ENCODE assay signal across 9 mouse cellular contexts in the genomic region with DNA sequence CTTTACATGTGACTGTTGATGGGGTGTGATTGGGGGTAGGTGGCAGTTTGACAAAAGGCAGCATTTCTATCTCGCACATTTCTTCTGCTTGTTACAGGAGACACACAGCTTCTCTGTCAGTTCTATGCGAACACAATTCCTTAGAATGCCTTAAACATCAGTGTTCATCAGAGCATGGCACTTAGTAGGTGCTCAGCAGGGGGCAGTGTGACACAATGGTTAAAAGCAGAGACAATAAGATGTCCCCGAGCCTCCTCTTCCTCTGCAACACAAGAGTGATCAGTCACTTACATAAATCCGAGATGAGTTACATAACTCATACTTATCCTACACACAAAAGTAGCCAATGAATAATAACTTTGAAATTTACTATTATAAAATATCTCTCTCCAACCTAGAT.
A peak's percentile ranks its signal among the peaks of the same experiment; 100 is the strongest.
DNase-seq lines count a peak whose midpoint lies in the region; ATAC-seq and TF ChIP-seq lines count a peak whose summit lies in the region.
"Had no signal": no experiment of that assay in that cellular context is flagged by ENCODE, and none has a peak within 500 bp of the region (broad histone marks: within the 10 kb centered on the region; RNA-seq: fewer than 3 reads in every experiment).

No protein-coding gene starts in this region.

- H3K9ac ChIP-seq in kidney, embryonic 16.5 days (replicated peaks; ENCODE audit: low read length) = no peak overlapping the region
- no peak overlapping the region for H3K9ac ChIP-seq in CH12.LX (ENCODE audit: insufficient read depth, low read depth)
- H3K9ac ChIP-seq: limb, embryonic 15.5 days had no signal

- peak; percentile 68 for TF ChIP-seq RAD21 in CH12.LX (IDR thresholded peaks at IDR 0.05; ENCODE audit: low read depth, low read length)

- no peaks in the 10 kb centered on the region for H3K9me3 ChIP-seq in kidney, embryonic 16.5 days (ENCODE audit: low read length)
- no peaks in the 10 kb centered on the region for H3K9me3 ChIP-seq in CH12.LX (replicated peaks; ENCODE audit: low read length)
- H3K9me3 ChIP-seq: limb, embryonic 15.5 days had no signal

- no peak for TF ChIP-seq POLR2A in CH12.LX (IDR thresholded peaks at IDR 0.05; ENCODE audit: low read depth, low read length)

- no peak overlapping the region for H3K27ac ChIP-seq in kidney, embryonic 16.5 days (ENCODE audit: low read length)
- H3K27ac ChIP-seq in CH12.LX (ENCODE audit: insufficient read depth, low read depth) = no peak overlapping the region
- H3K27ac ChIP-seq: limb, embryonic 15.5 days had no signal

- 43% methylated on average over 4 of the region's 4 CpGs for WGBS in kidney, embryonic 16.5 days

- TF ChIP-seq CTCF in CH12.LX (conservative IDR thresholded peaks at IDR 0.05 in 1 of 2, IDR thresholded peaks at IDR 0.05 in 1 of 2; ENCODE audit: low read depth in 2 of 2, low read length in 2 of 2) = peak; percentile 19 to 62; a peak in 2 of 4 replicates

- intact Hi-C loops in heart, postnatal 14 days (cut with DNase I) = loop anchor here (5.0 kb wide), 1 partner anchor 721 kb away; the partner anchor contains the start of gene Mafb

- H3K4me2 ChIP-seq in kidney, embryonic 16.5 days (replicated peaks; ENCODE audit: low read depth, low read length) = no peak overlapping the region
- no peak overlapping the region for H3K4me2 ChIP-seq in CH12.LX (ENCODE audit: insufficient read depth, low read depth, poor library complexity, severe bottlenecking)
- H3K4me2 ChIP-seq: limb, embryonic 15.5 days had no signal

- dilution Hi-C loops in CH12.LX (cut with MboI; ENCODE audit: extremely low pct_ligation_motif_present, extremely low pct_unique_long_range_greater_than_20kb, low sequenced_read_pairs) = no loop called here

- no peak for TF ChIP-seq EP300 in CH12.LX (IDR thresholded peaks at IDR 0.05; ENCODE audit: low read length)

- no peaks in the 10 kb centered on the region for H3K79me2 ChIP-seq in CH12.LX (replicated peaks; ENCODE audit: control insufficient read depth, extremely low read depth, insufficient read depth, poor library complexity, severe bottlenecking)

- peak; percentile 17 for DNase-seq in kidney, adult 18-20 months
- peak; percentile 33 for DNase-seq in CH12.LX (ENCODE audit: extremely low read depth)
- peak; percentile 9 for DNase-seq in adrenal gland, adult 8-10 months
- peak; percentile 45 to 54 for DNase-seq in heart, postnatal 14 days
- no peak for DNase-seq in thymus, postnatal 10 days (ENCODE audit: low spot score in 2 of 2)

- no peak for ATAC-seq in kidney, embryonic 16.5 days (ENCODE audit: low FRiP score, low TSS enrichment)
- peak; percentile 59 for ATAC-seq in megakaryocyte, adult 5-6 weeks (ENCODE audit: poor library complexity, severe bottlenecking)
- no peak for ATAC-seq in cerebellum, adult (ENCODE audit: insufficient number of reproducible peaks, low FRiP score, low TSS enrichment)

- in situ Hi-C loops in CH12.LX (cut with MboI; ENCODE audit: low pct_ligation_motif_present, low pct_unique_long_range_greater_than_20kb, low sequenced_read_pairs) = no loop called here

- H3K4me1 ChIP-seq in kidney, embryonic 16.5 days (ENCODE audit: insufficient read depth, low read length) = no peaks in the 10 kb centered on the region
- H3K4me1 ChIP-seq in CH12.LX (ENCODE audit: control insufficient read depth in 1 of 2, insufficient read depth in 2 of 2) = 0 out of 4 replicates have a peak, but pooled peaks cover 0 to 2% of the 10 kb centered on the region in 2 experiments
- H3K4me1 ChIP-seq: limb, embryonic 15.5 days had no signal

- no peaks in the 10 kb centered on the region for H3K27me3 ChIP-seq in kidney, embryonic 16.5 days (ENCODE audit: insufficient read depth, low read length)
- peaks cover 6% of the 10 kb centered on the region for H3K27me3 ChIP-seq in CH12.LX (replicated peaks)
- H3K27me3 ChIP-seq: limb, embryonic 15.5 days had no signal

- no peaks in the 10 kb centered on the region for H3K36me3 ChIP-seq in kidney, embryonic 16.5 days (ENCODE audit: insufficient read depth, low read length)
- H3K36me3 ChIP-seq in CH12.LX (replicated peaks in 1 of 2; ENCODE audit: control insufficient read depth in 1 of 2, insufficient read depth in 1 of 2, low read length in 1 of 2) = no peaks in the 10 kb centered on the region
- H3K36me3 ChIP-seq: limb, embryonic 15.5 days had no signal

- no peak overlapping the region for H3K4me3 ChIP-seq in kidney, embryonic 16.5 days (ENCODE audit: low read length)
- no peak overlapping the region for H3K4me3 ChIP-seq in CH12.LX (replicated peaks in 1 of 3; ENCODE audit: low read depth in 2 of 3, low read length in 2 of 3, poor library complexity in 1 of 3)
- H3K4me3 ChIP-seq: limb, embryonic 15.5 days had no signal

TF ChIP-seq in CH12.LX, 34 proteins besides CTCF, POLR2A, EP300 and RAD21:
- TF ChIP-seq SIN3A (IDR thresholded peaks at IDR 0.05; ENCODE audit: low read length) = no peak
- peak; percentile 28; the same call in 1 of the 2 replicates for TF ChIP-seq ZKSCAN1 (IDR thresholded peaks at IDR 0.05; ENCODE audit: borderline replicate concordance, low read depth, low read length)
- TF ChIP-seq RCOR1 (conservative IDR thresholded peaks at IDR 0.05; ENCODE audit: low read depth, low read length) = no peak
- no peak for TF ChIP-seq IRF4 (IDR thresholded peaks at IDR 0.05; ENCODE audit: low read depth, low read length)
- TF ChIP-seq BHLHE40 (IDR thresholded peaks at IDR 0.05; ENCODE audit: low read depth, low read length) = no peak
- TF ChIP-seq SMC3 (IDR thresholded peaks at IDR 0.05; ENCODE audit: low read depth, low read length) = peak; percentile 47; the same call in 1 of the 2 replicates
- no peak for TF ChIP-seq KAT2A (IDR thresholded peaks at IDR 0.05; ENCODE audit: insufficient replicate concordance, low read length)
- TF ChIP-seq JUN (IDR thresholded peaks at IDR 0.05; ENCODE audit: insufficient read depth, low read depth, low read length) = no peak
- no peak for TF ChIP-seq UBTF (IDR thresholded peaks at IDR 0.05; ENCODE audit: low read depth, low read length)
- TF ChIP-seq MEF2A (IDR thresholded peaks at IDR 0.05; ENCODE audit: borderline replicate concordance, low read depth, low read length) = no peak
- no peak for TF ChIP-seq TCF12 (IDR thresholded peaks at IDR 0.05; ENCODE audit: low read depth, low read length)
- TF ChIP-seq PAX5 (IDR thresholded peaks at IDR 0.05; ENCODE audit: low read length) = no peak
- no peak for TF ChIP-seq CHD2 (IDR thresholded peaks at IDR 0.05; ENCODE audit: low read length)
- no peak for TF ChIP-seq NELFE (IDR thresholded peaks at IDR 0.05; ENCODE audit: low read depth, low read length)
- TF ChIP-seq GABPA (IDR thresholded peaks at IDR 0.05; ENCODE audit: insufficient replicate concordance, low read depth, low read length) = no peak
- TF ChIP-seq NRF1 (IDR thresholded peaks at IDR 0.05; ENCODE audit: low read depth, low read length) = no peak
- TF ChIP-seq E2F4 (IDR thresholded peaks at IDR 0.05; ENCODE audit: insufficient replicate concordance, low read depth, low read length) = no peak
- TF ChIP-seq ZNF384 (IDR thresholded peaks at IDR 0.05; ENCODE audit: low read depth, low read length) = no peak
TF ChIP-seq in CH12.LX: peak in this region for 2.

Comparison
In these comparisons a context has a peak if more than half of its experiments do, and no peak if none do; other contexts are left out.
1. DNase-seq: peak in kidney, adult 18-20 months (single experiment), CH12.LX (single experiment), adrenal gland, adult 8-10 months (single experiment) and heart, postnatal 14 days (2 of 2); none in thymus, postnatal 10 days (0 of 2).